Mouse (Mus musculus) myocyte (in vitro differentiated cells): ENCODE measurements around the gene Tox2. TPM values are rescaled to one million over a fixed set of nuclear protein-coding genes. Genes with fewer than 3 reads are reported as not detected.

Experiments used
- H3K27me3 ChIP-seq: one replicate; pipeline ENCODE4 v1.6.1; 2011; ENCODE audit not compliant: control insufficient read depth, insufficient read depth, insufficient read length
- H3K36me3 ChIP-seq: one replicate; pipeline ENCODE4 v1.6.1; 2011; ENCODE audit not compliant: control insufficient read depth, insufficient read depth
- H3K4me2 ChIP-seq: one replicate; pipeline ENCODE4 v1.6.1; 2011; ENCODE audit warnings: low read depth, control low read depth
- H3K4me3 ChIP-seq: one replicate; pipeline ENCODE4 v1.5.1; 2011; ENCODE audit warnings: mild to moderate bottlenecking, control low read depth, moderate library complexity
- H3K79me2 ChIP-seq: one replicate; pipeline ENCODE4 v1.6.1; 2011; ENCODE audit not compliant: control insufficient read depth, insufficient read depth
- H3ac ChIP-seq: one replicate; pipeline ENCODE4 v1.6.1; 2011; ENCODE audit not compliant: control insufficient read depth, insufficient read length
- CEBPB ChIP-seq: IDR thresholded peaks from 2 replicates; pipeline ENCODE4 v1.6.1; 2011; ENCODE audit warnings: mild to moderate bottlenecking, moderate library complexity; ENCODE audit not compliant: poor library complexity, insufficient read depth, severe bottlenecking
- E2F4 ChIP-seq: IDR thresholded peaks from one replicate; pipeline ENCODE4 v1.6.1; 2011; ENCODE audit warnings: mild to moderate bottlenecking, control low read depth, moderate library complexity; ENCODE audit not compliant: insufficient read depth
- MAX ChIP-seq: IDR thresholded peaks from one replicate; pipeline ENCODE4 v1.6.1; 2011; ENCODE audit warnings: low read depth, mild to moderate bottlenecking, control low read depth
- MYOD1 ChIP-seq, 3 experiments: IDR thresholded peaks; one replicate each; pipeline ENCODE4 v1.6.1; 2011; ENCODE audit warnings: control low read depth in 2 of 3, low read depth in 2 of 3, mild to moderate bottlenecking in 2 of 3, moderate library complexity in 1 of 3; ENCODE audit not compliant: insufficient read length in 2 of 3, control insufficient read depth in 1 of 3
- MYOG ChIP-seq, 3 experiments: IDR thresholded peaks; one replicate each; pipeline ENCODE4 v1.6.1; 2011; ENCODE audit warnings: control low read depth in 2 of 3, low read depth in 2 of 3, mild to moderate bottlenecking in 2 of 3; ENCODE audit not compliant: insufficient read length in 2 of 3, control insufficient read depth in 1 of 3, insufficient read depth in 1 of 3
- POLR2A ChIP-seq: IDR thresholded peaks from one replicate; pipeline ENCODE4 v1.6.1; 2011; ENCODE audit warnings: low read depth, mild to moderate bottlenecking, control low read depth, moderate library complexity; ENCODE audit not compliant: insufficient read length
- POLR2AphosphoS2 ChIP-seq: IDR thresholded peaks from one replicate; pipeline ENCODE4 v1.6.1; 2011; ENCODE audit warnings: low read depth, control low read depth; ENCODE audit not compliant: insufficient read length
- REST ChIP-seq: IDR thresholded peaks from one replicate; pipeline ENCODE4 v1.6.1; 2011; ENCODE audit warnings: mild to moderate bottlenecking, control low read depth, moderate library complexity; ENCODE audit not compliant: insufficient read depth, insufficient read length
- SRF ChIP-seq: IDR thresholded peaks from one replicate; pipeline ENCODE4 v1.6.1; 2011; ENCODE audit warnings: low read depth; ENCODE audit not compliant: control insufficient read depth, insufficient read length
- TCF12 ChIP-seq: IDR thresholded peaks from one replicate; pipeline ENCODE4 v1.6.1; 2011; ENCODE audit warnings: mild to moderate bottlenecking, control low read depth; ENCODE audit not compliant: poor library complexity, insufficient read depth, severe bottlenecking
- TCF3 ChIP-seq: IDR thresholded peaks from one replicate; pipeline ENCODE4 v1.6.1; 2011; ENCODE audit warnings: low read depth, control low read depth; ENCODE audit not compliant: insufficient read length
- USF1 ChIP-seq: IDR thresholded peaks from one replicate; pipeline ENCODE4 v1.6.1; 2011; ENCODE audit warnings: low read depth, mild to moderate bottlenecking, control low read depth, moderate library complexity
- polyA plus RNA-seq: library from polyadenylated mRNA; unstranded; fragments of >200 nt; fragmentation: generic; extraction: Trizol; gene quantifications from one replicate; pipeline ENCODE4 v1.2.1, GENCODE M21; 2012; ENCODE audit warnings: missing spikeins

Gene Tox2
- polyA plus RNA-seq, 1 experiment, result 0.05 TPM

GRCm38 (mm10) chr2:163171891-163172290 lies 31.0 kb upstream of the Tox2 start:
- Histone ChIP-seq H3ac (no peak overlapping the region), H3K79me2 (no peaks in the 10 kb centered on the region), H3K4me3 (no peak overlapping the region), H3K4me2 (no peak overlapping the region), H3K36me3 (no peaks in the 10 kb centered on the region), H3K27me3 (peaks cover 18% of the 10 kb centered on the region)
- TF ChIP-seq TCF3 (no peak), MYOD1 (IDR thresholded peaks at IDR 0.05; ENCODE audit: control insufficient read depth in 1 of 3, insufficient read length in 2 of 3, low read depth in 2 of 3) (no peak), CEBPB (no peak), POLR2A (no peak), MAX (no peak), E2F4 (no peak), MYOG (IDR thresholded peaks at IDR 0.05; ENCODE audit: control insufficient read depth in 1 of 3, insufficient read depth in 1 of 3, insufficient read length in 2 of 3, low read depth in 2 of 3) (no peak), REST (no peak), TCF12 (no peak), POLR2AphosphoS2 (no peak), USF1 (no peak), SRF (no peak)

DNA sequence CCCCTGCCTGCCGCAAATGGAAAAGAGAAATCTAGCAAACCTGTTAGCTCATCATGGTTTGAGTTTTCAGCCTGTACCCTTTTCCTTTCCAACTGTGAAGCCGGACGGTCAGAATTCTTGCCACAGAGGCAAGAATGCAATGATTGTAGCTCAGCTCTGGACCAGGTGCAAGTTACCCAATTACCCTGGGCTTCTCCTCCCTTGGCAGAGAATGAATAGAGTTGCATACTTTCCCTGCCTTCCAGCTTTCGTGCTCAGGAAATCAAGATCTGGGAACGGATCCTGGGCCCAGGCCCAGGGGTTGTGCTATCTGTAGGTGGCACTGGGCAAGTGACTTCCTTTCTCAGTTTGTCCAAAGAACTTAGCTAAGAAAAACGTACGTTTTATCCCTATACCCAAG lies 28.9 kb upstream of the Tox2 start:
- no peak overlapping the region for H3ac ChIP-seq
- no peak overlapping the region for H3K4me3 ChIP-seq
- H3K27me3 ChIP-seq, result peaks cover 29% of the 10 kb centered on the region

GRCm38 (mm10) chr2:163175831-163176230 lies 27.1 kb upstream of the Tox2 start:
- no peak overlapping the region for H3K4me3 ChIP-seq
- no peak for TF ChIP-seq E2F4
- TF ChIP-seq CEBPB, result no peak
- TF ChIP-seq TCF3, result no peak
- TF ChIP-seq MYOD1 (IDR thresholded peaks at IDR 0.05; ENCODE audit: control insufficient read depth in 1 of 3, insufficient read length in 2 of 3, low read depth in 2 of 3), result no peak
- no peak for TF ChIP-seq TCF12
- no peak for TF ChIP-seq POLR2A
- TF ChIP-seq USF1, result no peak
- TF ChIP-seq SRF, result no peak
- TF ChIP-seq MYOG (IDR thresholded peaks at IDR 0.05; ENCODE audit: control insufficient read depth in 1 of 3, insufficient read depth in 1 of 3, insufficient read length in 2 of 3, low read depth in 2 of 3), result no peak
- TF ChIP-seq POLR2AphosphoS2, result no peak
- TF ChIP-seq MAX, result no peak

More for the DNA sequence above, 28.9 kb upstream of the Tox2 start:
- TF ChIP-seq MYOG (IDR thresholded peaks at IDR 0.05; ENCODE audit: control insufficient read depth in 1 of 3, insufficient read depth in 1 of 3, insufficient read length in 2 of 3, low read depth in 2 of 3) (no peak), MAX (no peak)
- no peak overlapping the region for H3K4me2 ChIP-seq
- no peaks in the 10 kb centered on the region for H3K36me3 ChIP-seq
- no peaks in the 10 kb centered on the region for H3K79me2 ChIP-seq

DNA sequence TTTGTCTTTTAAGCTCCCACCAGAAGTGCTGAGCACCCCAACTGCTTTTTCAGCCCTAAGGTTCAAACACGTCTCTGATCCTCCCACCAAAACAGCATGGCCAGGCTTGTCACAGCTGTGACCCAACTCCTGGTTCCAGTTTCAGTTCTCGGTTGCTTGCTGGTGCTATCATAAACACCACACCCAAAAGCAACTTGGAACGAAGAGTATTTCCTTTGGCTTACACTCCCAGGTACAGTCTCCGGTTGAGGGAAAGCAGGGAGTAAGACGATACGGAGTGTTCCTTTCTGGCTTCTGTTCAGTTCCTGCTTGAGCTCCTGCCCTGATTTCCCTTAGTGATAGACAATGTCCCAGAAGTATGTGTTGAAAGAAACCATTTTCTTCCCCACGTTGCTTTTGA lies 26.4 kb upstream of the Tox2 start:
- TF ChIP-seq USF1 (no peak), MYOD1 (IDR thresholded peaks at IDR 0.05; ENCODE audit: control insufficient read depth in 1 of 3, insufficient read length in 2 of 3, low read depth in 2 of 3) (no peak), POLR2AphosphoS2 (no peak), MAX (no peak), CEBPB (no peak), POLR2A (no peak), TCF12 (no peak), E2F4 (no peak), TCF3 (no peak), REST (no peak)
- Histone ChIP-seq H3K79me2 (no peaks in the 10 kb centered on the region), H3K27me3 (peaks cover 44% of the 10 kb centered on the region), H3K4me3 (no peak overlapping the region), H3K36me3 (no peaks in the 10 kb centered on the region), H3K4me2 (no peak overlapping the region), H3ac (no peak overlapping the region)

More at GRCm38 (mm10) chr2:163175831-163176230, 27.1 kb upstream of the Tox2 start:
- Histone ChIP-seq H3K27me3 (peaks cover 38% of the 10 kb centered on the region), H3K79me2 (no peaks in the 10 kb centered on the region), H3ac (no peak overlapping the region), H3K4me2 (no peak overlapping the region), H3K36me3 (no peaks in the 10 kb centered on the region)

DNA sequence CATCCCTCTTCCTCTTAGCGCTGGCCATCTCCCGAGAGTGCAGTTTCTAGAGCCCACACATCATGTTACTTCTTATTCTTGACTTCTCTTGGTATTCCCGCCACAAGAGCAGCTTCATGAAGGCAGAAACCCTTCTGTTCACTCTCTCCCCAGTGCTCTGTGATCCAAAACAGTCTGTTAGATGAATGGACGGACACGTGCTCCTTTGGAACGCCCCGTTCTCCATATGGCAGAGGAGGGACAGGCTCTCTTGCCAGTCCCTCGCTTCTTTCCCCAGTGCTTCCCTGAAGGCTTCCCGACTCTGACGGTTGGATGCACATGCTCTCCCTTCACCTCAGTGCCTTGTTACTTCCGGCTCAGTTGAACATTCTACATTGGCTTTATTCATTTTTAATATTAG lies 15.4 kb upstream of the Tox2 start:
- no peak overlapping the region for H3K4me2 ChIP-seq
- no peak overlapping the region for H3K4me3 ChIP-seq
- TF ChIP-seq CEBPB (no peak), MYOD1 (IDR thresholded peaks at IDR 0.05; ENCODE audit: control insufficient read depth in 1 of 3, insufficient read length in 2 of 3, low read depth in 2 of 3) (no peak), E2F4 (no peak), TCF3 (no peak), REST (no peak), SRF (no peak), MAX (no peak), MYOG (IDR thresholded peaks at IDR 0.05; ENCODE audit: control insufficient read depth in 1 of 3, insufficient read depth in 1 of 3, insufficient read length in 2 of 3, low read depth in 2 of 3) (no peak)
- no peaks in the 10 kb centered on the region for H3K36me3 ChIP-seq
- no peaks in the 10 kb centered on the region for H3K79me2 ChIP-seq
- H3K27me3 ChIP-seq, result peaks cover 50% of the 10 kb centered on the region
- no peak overlapping the region for H3ac ChIP-seq
